20 mouse cellular contexts compared by ENCODE assay signal in genomic region chr17:91274378-91274777, GRCm38 (mm10).
"Had no signal": no experiment of that assay in that cellular context is flagged by ENCODE, and none has a peak within 500 bp of the region (broad histone marks: within the 10 kb centered on the region; RNA-seq: fewer than 3 reads in every experiment).

No protein-coding gene starts in this region.

- H3K36me3 ChIP-seq: lung, embryonic 15.5 days; midbrain, embryonic 13.5 days; midbrain, embryonic 15.5 days; neural tube, embryonic 13.5 days; neural tube, embryonic 15.5 days; stomach, embryonic 15.5 days had no signal

- H3K27me3 ChIP-seq: lung, embryonic 15.5 days; megakaryocyte, embryonic 14.5 days; midbrain, embryonic 13.5 days; midbrain, embryonic 15.5 days; neural tube, embryonic 13.5 days; neural tube, embryonic 15.5 days; stomach, embryonic 15.5 days had no signal

- H3K4me1 ChIP-seq: lung, embryonic 15.5 days; megakaryocyte, embryonic 14.5 days; midbrain, embryonic 13.5 days; midbrain, embryonic 15.5 days; neural tube, embryonic 13.5 days; neural tube, embryonic 15.5 days; stomach, embryonic 15.5 days had no signal

- H3K4me3 ChIP-seq: lung, embryonic 15.5 days; megakaryocyte, embryonic 14.5 days; midbrain, embryonic 13.5 days; midbrain, embryonic 15.5 days; neural tube, embryonic 13.5 days; neural tube, embryonic 15.5 days; stomach, embryonic 15.5 days had no signal

- H3K9me3 ChIP-seq: lung, embryonic 15.5 days; midbrain, embryonic 15.5 days; neural tube, embryonic 13.5 days; neural tube, embryonic 15.5 days; stomach, embryonic 15.5 days had no signal

- DNase-seq: liver, postnatal 0 days; lung, adult 2 months; lung, postnatal 14 days; lung, postnatal 36 days; retina, postnatal 1 day; right cerebral cortex, adult 18-20 months; right cerebral cortex, postnatal 25 days; right cerebral cortex, postnatal 4 days; thymus, adult 2 months; thymus, postnatal 25 days; thymus, postnatal 4 days had no signal

- H3K9ac ChIP-seq: liver, postnatal 0 days; lung, embryonic 15.5 days; midbrain, embryonic 13.5 days; midbrain, embryonic 15.5 days; neural tube, embryonic 13.5 days; neural tube, embryonic 15.5 days; stomach, embryonic 15.5 days had no signal

- H3K27ac ChIP-seq: lung, embryonic 15.5 days; macrophage; midbrain, embryonic 13.5 days; midbrain, embryonic 15.5 days; neural tube, embryonic 13.5 days; neural tube, embryonic 15.5 days; stomach, embryonic 15.5 days; stomach, postnatal 0 days had no signal
